Mouse (Mus musculus): ENCODE measurements around the gene Thbs4. TPM values are rescaled to one million over a fixed set of nuclear protein-coding genes. Genes with fewer than 3 reads are reported as not detected.
A peak's percentile ranks its signal among the peaks of the same experiment; 100 is the strongest.

The Thbs4 gene
- total RNA-seq, 2 experiments from 2014 or later: 87.5 to 122 TPM

DNA sequence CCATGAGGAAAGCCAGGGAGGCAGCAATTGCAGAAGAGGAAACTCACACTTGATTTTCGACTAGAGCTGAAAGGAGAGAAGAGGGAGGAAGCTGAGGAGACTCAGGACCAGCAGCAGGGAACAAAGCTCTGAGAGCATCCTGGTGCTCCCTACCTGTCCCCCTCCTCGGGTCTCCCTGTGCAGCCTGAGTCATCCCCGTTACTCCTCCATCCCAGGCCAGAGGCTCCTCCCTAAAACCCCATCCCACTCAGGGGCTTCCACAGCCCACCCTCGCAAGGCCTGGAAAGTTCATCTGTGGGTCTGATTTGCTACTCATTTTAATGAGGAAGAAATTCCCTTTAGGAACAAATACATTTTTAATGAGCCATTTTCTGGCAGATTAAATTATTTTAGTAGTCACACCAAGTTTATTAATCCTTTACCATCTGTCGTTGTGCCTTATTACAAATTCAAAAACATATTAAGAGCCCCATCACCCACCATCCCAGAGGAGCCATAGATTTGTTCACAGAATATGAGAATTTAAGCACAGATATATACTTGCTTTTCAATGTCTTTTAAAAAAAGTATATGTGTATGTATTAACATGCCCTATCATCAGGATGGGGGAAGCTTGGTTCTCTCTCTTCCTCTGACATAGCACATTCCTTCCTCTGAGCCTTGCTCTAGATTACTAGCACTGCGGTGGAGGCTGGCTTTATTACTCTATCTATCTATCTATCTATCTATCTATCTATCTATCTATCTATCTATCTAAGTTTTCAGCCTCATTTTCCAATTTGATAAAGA is 29.0 kb downstream of the Thbs4 start:
- no peak for DNase-seq
- intact Hi-C loops (cut with DNase I): no loop called here

DNA sequence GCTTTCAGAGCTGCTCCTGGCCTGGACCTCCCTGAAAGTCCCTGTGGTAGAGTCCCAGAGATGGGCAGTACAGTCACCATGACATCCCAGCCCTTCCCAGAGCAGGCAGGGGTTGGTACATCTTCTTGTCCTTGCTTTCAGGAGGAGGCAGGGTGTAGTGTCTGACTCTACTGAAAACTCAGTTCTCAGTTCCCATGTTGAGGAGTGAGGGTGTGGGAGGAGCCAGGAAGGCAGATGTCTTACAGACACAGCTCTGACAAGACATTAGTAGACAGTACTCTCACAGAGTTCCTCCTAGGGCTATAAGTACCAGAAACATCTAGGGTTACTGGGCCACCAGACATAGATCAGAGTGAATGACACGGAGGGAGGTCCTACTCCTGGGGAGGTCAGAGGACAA is 32.3 kb downstream of the Thbs4 start:
- intact Hi-C loops (cut with DNase I): no loop called here
- no peak for DNase-seq

DNA sequence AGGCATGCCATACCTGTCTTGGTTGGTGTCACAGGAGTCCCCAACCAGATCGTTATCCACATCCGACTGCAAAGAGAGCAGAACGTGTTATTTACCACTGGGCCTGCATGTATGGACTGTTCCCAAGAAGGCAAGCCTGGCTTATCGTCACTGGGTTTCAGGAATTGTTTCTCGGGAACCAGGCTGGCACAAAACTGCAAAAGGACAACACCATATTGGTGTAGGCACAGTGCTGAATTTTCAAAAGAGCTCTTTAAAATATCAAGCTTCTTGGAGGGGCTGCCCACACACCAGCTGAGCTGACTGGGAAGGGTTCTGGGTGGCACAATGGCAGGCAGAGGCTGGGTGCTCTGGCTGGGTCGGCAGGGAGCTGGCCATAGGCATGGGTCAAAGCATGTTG is 34.1 kb downstream of the Thbs4 start:
- intact Hi-C loops (cut with DNase I): no loop called here
- DNase-seq: no peak

DNA sequence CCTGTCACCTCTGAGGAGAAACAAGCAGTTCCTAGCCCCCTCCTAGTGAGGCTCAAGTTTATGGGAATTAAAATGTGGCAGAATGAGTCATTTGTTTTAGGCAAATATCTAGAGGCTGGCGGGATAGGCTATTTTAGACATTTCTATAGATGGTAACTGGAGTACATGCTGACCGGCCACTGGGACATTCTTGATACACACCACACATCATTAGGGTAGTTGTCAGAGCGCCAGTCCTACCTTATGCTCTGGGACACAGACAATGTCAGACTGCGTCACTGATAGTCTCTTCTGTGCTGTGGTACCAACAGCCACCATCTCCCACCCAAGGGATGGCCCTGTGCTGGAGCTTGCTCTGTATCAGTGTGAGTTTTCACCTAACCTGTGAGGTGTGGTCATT is 35.5 kb downstream of the Thbs4 start:
- no peak for DNase-seq
- intact Hi-C loops (cut with DNase I): loop anchor here (5.0 kb wide), 1 partner anchor 83 kb away; the partner anchor contains the start of gene Mtx3

DNA sequence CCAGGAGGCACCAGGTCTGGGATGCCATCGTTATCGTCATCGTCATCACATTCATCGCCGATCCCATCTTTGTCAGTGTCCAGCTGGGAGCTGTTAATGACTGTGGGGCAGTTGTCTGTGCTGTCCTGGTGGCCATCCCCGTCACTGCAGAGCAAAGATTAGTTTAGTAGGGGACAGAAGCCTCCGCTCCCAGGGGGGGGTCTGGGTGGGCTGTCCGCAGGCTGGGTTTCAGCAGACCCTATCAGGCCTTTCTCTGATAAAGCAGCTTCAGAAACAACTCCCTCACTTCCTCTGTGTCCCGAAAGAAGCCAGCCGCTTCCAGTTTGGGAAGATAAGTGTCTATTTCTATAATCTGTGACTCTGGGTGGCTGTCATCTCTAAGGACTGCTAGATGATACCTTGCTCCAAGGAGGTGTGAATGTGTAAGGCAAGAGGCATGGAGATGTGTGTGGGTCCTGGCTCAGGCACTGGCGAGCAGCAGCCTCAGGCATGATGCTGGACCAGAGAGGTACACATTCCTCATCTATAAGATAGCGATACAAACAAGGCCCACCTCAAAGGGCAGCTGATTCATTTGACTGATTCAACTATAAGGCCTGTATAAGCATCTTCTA is 36.5 kb downstream of the Thbs4 start:
- intact Hi-C loops (cut with DNase I): loop anchor here (5.0 kb wide), 1 partner anchor 84 kb away; the partner anchor contains the start of gene Mtx3
- no peak for DNase-seq

DNA sequence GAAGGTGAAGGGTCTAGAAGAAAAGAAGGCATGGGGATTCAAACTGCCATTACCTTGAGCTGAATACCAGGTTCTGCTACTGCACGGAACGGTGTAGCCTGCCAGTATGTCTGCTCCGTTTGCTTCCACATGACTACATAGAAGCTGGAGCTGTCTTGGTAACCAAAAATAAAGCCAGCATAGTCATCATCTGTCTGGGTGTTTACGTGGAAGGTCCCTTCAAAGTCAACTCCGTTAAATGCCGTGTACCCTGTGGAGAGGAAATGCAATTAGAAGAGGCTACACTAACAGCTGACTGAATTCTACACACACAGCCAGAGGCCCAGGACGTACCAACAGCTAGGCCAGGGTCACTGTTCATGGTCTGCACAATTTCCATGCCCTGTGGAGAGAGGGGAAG is 39.6 kb downstream of the Thbs4 start:
- no peak for DNase-seq
- intact Hi-C loops (cut with DNase I): loop anchor here (5.0 kb wide), 1 partner anchor 87 kb away; the partner anchor contains the start of gene Mtx3

DNA sequence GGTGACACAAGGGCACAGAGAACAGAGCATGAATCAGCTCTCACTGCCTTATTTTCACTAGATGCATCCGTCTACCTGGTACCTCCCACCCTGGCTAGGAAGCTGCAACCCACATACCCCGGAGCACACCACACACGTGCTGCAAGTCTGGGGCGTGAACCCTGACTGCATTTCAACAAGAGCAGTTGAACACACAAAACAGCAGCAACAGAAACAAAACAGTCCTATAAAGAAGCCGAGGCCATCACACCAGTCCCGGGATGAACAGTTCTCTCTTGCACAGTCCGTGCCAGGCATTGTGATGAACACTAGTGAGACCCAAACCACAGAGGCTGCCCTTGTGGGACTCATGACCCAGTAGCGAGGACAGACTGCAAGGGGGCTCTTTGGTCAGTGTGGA is 40.9 kb downstream of the Thbs4 start:
- no peak for DNase-seq
- intact Hi-C loops (cut with DNase I): loop anchor here (5.0 kb wide), 4 partner anchors 214 to 859 kb away; no protein-coding TSS in a partner anchor

DNA sequence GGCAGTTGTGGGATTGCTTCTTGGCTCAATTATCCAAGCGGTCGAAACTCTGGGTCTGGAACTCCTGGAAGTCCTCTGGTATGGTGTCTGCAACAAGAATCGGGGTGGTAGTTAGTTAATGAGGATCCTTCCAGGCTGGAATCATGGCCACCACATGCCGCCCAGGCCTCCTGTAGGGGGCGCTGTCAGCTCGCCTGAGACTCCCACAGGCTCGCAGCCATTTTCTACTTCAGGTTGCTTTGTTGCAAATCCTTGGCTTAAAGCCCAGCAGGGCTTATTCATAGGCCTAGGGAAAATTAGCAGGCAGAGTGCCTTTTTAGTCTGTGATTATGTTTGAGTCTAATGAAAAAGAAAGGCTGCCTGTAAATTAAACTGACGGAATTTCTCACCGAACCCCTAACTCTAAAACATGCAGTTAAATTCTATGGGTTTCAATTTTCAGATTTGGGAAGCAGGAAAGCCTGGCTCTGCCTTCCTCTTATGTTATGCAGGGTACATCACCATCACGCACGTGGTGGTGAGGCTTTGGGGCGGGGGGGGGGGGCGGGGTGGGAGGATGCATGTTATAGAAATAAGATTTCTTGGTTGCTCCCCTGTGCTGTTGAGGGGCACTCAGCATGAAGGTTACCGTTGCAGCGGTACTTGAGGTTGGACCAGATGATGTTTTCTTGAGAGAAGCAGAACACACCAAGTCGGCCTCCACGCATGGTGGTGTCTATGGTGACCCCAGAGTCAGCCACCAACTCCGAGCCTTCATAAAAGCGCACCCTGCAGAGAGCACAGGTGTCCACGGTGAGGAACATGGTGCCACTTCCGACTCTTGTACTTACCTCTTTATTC is 42.7 kb downstream of the Thbs4 start:
- peak; percentile 82 to 87 for DNase-seq
- intact Hi-C loops (cut with DNase I): loop anchor here (1.0 to 5.0 kb wide), 6 partner anchors 215 to 967 kb away; no protein-coding TSS in a partner anchor

DNA sequence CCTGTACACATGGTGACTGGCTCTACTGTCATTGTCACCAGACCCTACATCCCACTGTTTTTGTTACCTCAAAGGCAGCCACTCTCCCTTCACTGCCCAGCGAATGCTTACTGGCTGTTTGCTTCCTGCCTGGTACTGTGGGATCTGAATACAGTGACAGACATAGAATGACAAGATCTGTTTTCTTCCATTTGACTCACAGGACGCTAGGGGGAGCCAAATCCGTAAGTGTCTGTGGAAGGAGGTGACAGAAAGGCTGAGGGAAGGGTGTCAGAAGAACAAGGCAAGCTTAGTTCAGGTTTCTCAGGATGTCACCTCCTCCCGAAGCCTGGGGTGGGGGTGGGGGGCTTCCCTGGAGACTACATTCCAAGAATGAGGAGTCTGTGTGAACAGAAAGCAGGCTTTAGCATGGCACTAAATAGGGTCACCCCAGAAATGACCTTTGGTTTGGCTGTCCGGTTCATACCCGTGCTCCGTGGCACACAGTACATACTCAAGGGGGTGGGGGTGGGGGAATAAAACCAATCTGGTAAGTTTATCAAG is 43.6 kb downstream of the Thbs4 start:
- DNase-seq: peak; percentile 31 to 70
- intact Hi-C loops (cut with DNase I): loop anchor here (1.0 to 5.0 kb wide), 6 partner anchors 216 to 968 kb away; no protein-coding TSS in a partner anchor

DNA sequence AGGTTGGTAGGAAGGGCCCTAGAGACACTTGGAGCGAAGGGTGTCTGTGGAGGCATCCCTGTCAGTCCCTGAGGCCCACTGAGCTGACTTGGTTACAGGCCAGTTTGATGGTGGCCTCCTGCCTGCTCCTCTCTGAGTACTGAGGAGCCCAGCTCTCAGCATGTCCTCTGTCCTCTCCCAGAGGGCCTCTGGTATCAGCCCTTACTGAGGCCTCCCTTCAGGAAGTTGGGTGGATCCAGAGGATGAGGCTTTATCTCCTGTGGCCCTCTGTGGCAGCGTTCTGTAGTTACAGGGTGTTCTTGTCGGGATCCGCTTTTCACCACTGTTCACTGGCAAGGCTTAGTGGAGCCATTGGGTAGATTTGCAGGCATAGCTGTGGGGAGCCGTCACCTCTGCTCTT is 51.3 kb downstream of the Thbs4 start:
- intact Hi-C loops (cut with DNase I): no loop called here

DNA sequence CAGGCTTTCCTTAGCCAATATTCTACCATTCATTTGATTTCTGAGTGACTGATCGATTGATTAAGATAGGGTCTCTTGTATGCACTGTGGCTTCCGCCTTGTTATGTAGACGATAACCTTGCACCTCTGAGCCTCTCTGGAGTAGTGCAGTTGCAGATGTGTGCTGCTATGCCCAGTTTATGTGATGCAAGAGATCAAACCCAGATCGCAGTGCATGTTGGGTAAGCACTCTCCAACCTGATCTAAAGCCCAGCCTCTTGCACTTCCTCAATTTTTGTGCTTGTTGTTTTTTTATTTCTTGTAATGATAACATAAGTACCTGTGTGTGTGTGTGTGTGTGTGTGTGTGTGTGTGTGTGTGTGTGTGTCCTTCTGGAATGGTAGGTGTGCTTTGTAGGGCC is 51.7 kb downstream of the Thbs4 start:
- DNase-seq: no peak
- intact Hi-C loops (cut with DNase I): no loop called here

More for the DNA sequence above, 51.3 kb downstream of the Thbs4 start:
- DNase-seq: no peak

DNA sequence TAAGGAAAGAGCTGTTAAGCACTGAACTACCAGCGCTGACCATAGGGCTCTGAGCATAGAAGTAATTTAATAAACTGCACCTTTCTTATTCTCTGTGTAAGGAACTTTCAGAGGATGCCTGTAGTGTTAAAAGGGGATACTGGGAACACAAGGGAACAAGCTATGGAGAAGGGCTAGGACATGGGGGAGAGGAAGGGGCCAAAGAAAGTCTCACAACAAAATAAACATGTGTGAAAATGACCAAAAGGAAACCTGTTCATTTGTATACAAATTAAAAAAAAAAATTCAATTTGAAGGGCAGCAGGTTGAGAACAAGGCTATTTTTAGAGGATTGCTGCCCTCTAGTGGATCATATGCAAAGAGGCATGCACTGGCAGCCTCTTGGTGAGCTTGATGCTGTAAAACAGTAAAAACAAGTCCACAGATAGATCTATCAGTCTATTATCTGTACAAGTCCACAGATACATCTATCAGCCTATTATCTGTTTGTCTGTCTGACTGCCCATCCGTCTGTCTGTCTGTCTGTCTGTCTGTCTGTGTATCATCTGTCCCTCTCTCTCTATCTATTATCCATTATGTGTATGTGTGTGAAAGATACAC is 53.8 kb downstream of the Thbs4 start:
- intact Hi-C loops (cut with DNase I): loop anchor here (1.0 kb wide), 1 partner anchor 160 kb away; no protein-coding TSS in a partner anchor
- DNase-seq: no peak

DNA sequence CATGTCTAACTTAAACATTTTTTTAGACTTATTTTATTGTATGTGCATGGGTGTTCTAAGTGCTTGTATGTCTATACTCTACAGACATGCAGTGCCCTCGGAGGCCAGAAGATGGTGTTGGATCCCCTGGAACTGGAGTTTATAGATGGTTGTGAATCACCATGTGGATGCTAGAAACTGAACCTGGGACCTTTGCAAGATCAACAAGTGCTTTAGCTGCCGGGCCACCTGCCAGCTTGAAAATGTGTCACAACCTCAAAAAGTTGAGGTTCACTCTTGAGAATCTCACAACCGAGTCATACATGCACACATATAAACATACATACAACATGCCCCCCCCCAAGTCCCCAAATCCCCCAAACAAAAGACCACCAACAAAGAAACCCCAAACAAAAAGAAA is 54.8 kb downstream of the Thbs4 start:
- no peak for DNase-seq
- intact Hi-C loops (cut with DNase I): loop anchor here (1.0 kb wide), 1 partner anchor 160 kb away; no protein-coding TSS in a partner anchor

DNA sequence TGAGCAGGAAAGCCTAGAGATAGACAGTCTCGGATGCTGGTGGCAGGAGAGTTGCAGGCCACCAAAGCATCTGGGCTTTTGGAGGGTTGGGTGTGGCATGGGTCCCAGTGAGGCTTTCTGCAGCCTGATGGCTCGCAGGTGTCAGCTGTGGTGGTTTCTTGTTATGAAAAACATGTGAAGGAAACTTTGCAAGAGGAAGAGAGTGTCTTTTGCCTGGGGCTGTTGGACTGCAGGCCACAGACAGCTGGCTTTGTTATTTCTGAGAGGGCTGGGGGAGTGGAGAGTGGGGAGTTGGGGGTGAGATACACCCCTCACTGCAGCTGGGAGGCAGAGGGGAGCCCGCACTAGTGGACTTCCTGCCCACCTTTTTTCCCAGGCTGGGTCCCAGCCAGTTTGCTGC is 55.8 kb downstream of the Thbs4 start:
- intact Hi-C loops (cut with DNase I): no loop called here
- no peak for DNase-seq

DNA sequence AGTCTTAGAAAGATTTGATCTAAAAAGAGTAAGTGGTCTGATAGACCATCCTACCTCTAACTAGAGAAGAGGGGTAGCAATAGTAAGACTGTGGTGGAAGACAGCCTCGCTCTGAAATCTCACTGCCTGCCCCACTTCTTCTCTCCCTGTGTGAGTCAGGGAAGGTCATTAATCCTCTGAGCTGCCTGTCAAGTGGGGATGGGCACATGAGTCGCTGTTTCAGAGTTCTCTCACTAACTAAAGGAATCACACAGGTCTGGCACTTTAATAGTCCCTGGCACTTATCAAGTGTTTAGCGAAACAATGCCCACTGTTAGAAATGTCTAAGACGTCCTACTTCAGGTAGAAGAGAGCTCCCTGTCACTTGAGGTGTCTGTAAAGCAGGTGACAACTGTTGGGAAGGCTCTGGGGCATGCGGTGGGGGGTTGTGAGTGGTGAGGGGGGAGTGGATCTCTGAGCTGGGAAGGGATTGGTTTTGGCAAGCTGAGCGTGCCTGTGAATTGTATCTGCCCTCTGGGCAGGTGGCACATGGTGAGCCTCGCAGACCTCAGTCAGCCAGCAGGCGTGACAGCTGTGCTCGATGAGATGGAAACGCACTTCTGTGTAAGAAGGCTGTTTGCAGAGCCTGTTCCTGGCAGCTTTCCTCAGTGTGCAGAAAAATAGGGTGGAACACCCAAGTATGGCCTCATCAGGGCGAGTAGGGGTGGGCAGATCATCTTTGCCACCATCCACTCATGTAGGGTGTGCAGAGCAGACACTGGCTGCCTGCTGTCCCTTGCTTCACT is 57.9 kb downstream of the Thbs4 start:
- intact Hi-C loops (cut with DNase I): no loop called here

DNA sequence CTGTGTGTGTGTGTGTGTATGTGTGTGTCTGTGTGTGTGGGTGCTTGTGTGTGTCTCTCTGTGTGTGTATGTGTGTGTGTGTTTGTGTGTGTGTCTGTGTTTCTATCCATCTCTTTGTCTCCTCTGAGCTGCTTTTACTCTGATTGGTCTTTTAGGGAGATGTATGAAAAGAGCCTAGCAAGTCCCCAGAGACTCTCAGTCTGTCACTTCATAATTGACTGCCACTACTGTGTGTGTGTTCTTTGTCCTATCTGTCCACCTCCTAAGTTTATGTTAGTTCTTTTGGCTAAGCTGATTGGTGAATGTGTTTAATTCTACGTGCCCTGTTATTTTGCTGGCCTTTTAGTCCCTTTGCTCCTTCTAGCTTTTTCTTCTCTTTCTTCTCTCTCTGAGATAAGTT is 58.9 kb downstream of the Thbs4 start:
- intact Hi-C loops (cut with DNase I): no loop called here
- DNase-seq: no peak

More for the DNA sequence above, 57.9 kb downstream of the Thbs4 start:
- DNase-seq: no peak

DNA sequence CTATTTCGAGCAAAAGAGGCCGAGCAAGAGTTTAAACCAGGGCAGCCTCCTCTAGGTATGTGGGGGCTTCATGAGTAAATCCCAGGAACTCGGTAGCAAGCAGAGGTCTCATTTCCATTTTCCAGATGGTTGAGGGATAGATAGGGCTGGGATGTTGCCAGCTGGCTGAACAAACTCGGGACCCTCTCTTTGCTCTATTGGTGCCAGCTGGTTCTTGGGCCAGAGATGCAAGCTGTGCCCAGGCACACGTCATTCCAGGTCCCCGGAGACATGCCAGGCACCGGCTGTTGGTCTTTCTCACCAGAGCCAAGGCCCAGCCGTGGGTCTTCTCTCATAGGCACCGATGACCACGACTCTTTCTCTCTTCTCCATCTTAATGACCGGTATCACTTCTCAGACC is 60.9 kb downstream of the Thbs4 start:
- DNase-seq: no peak
- intact Hi-C loops (cut with DNase I): no loop called here

DNA sequence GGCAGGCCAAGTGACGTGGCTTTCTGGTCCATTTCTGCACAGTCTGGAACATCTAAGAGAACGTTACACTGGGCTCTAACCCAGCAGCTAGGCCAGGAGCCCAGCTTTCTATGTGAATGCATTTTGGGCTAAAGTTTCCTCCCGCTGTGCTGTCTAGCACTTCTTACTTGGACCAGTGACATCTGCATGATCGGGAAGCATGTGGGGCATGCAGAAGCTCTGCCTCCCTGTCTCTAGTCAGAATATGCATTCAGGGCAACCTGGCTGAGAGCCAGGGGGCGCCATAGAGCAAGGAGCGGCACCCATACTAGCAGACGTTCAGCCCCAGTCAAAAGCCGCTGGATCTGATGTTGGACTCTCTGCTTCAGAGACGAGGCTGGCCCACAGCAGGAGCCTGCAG is 61.4 kb downstream of the Thbs4 start:
- intact Hi-C loops (cut with DNase I): no loop called here

DNA sequence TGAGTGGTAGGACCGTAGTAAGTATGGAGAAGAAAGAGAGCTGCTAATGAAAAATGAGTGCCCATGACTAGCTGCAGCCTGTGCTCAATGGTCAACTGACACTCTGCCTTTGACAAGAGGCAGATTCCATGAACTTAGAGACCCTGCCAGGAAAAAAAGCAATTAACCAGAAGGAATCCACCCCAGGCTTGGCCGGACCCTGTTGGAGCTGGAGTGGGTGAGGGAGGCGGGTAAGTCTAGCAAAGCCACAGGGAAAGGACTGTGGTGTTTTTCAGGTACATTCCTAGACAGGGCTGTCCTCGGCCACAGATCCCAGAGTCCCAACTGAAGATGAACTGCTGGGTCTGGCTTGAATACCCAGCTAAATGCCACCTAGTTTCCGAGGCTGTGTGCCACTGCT is 61.8 kb downstream of the Thbs4 start:
- no peak for DNase-seq
- intact Hi-C loops (cut with DNase I): no loop called here

More for the DNA sequence above, 61.4 kb downstream of the Thbs4 start:
- DNase-seq: peak in 1 of 2 experiments; percentile 34
